Mouse (Mus musculus): ENCODE results near the gene Fasl.

Gene Fasl

DNA sequence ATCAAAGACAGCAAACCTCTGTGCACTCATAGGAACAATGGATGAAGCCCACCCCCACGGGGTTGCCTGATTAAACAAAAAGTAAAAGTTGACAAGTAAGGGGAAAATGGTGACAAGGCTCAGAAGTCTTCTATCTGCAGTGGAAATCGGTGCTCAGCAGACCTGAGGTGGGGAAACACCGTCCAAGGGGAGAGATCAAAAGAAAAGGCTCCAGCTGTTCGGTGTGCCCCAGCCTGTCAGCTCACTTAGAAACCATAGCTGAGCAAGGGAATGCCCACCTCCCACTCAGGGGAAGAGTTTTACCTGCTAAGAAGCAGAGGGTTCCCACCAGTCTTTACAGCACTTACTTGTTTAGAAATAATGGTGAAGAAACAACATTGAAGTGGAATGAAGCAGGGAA, 26.7 kb downstream of the Fasl start:
- no peak for DNase-seq (ENCODE audit: low spot score in 2 of 2)

DNA sequence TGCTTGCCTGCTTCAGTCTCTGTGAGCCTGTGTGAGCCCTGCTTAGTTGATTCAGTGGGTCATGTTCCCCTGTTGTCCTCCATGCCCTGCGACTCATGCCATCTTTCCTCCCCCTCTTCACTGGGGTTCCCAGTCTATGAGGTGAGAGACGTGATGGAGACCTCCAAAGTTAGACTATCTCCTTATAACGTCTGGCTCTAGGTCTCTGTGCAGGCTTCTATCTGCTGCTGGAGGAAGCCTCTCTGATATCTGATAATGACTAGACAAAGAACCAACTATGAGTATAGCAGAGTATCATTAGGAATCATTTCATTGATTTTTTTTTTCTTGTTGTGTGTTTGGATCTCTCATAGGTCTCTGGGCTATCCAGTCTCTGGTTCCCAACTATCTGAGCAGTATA, 31.7 kb downstream of the Fasl start:
- DNase-seq (ENCODE audit: low spot score in 2 of 2) = no peak

DNA sequence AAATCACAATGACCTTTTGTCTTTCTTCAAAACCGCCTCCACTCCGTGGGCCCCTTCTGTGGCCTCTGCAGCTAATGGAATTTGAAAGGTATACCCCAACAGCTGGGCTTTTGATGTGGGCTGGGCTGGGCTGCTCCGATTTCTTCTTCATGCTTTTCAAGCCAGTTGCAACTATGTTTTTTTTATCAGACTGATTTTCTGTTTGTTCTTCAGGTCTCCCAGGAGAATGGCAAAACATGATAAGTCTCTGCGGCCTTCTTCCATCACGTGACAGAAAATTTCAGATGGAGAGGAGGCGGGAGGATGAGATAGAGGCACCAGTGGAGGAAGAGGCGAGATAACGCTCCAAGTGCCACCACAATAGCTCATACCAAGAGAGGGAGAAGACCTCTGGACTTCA, 37.0 kb downstream of the Fasl start:
- DNase-seq (ENCODE audit: low spot score in 2 of 2) = no peak

DNA sequence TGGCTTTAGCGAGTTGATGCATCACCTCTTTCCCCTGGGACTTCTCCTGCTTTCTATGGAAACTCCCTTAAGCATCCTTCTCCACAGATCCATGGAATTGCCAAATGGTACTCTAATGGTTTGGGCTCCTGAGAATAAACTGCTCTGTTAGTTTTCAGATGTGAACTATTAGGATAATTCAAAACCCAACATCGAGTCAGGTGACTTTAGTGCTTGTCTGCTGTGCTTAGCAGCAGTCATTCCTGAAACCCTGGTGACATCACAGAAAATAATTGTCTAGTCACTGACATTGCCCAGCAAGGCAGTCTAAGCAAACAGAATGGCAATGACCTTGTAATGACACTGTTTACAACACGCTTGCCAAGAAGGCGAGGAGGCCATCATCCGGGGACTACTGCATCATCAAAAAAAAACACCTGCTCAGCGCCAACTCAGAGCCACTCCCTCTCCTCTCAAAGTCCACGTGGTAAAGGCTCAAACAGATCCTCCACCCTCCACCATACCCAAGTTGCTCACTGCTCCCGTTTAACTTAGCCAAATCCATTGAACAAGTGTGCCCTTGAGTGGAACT, 37.7 kb downstream of the Fasl start:
- no peak for DNase-seq (ENCODE audit: low spot score in 2 of 2)

DNA sequence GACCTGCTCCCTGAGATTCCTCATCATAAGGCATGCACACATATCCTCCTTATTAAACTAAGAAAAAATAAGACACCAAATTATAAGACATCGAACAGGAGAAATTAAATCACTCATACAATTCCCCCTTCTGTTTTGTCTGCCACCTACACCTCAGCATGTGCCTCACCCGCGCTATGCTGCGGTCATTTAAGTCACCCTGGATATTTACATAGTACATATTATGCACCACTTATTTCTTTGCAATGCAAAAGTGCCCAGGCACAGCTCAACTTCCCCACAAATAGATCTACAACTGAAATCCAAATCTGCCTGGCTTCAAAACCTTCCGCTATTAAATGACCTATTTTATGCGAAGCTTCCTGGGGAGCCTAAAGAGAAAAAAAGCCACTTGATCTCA, 39.6 kb downstream of the Fasl start:
- DNase-seq (ENCODE audit: low spot score in 2 of 2) = no peak

DNA sequence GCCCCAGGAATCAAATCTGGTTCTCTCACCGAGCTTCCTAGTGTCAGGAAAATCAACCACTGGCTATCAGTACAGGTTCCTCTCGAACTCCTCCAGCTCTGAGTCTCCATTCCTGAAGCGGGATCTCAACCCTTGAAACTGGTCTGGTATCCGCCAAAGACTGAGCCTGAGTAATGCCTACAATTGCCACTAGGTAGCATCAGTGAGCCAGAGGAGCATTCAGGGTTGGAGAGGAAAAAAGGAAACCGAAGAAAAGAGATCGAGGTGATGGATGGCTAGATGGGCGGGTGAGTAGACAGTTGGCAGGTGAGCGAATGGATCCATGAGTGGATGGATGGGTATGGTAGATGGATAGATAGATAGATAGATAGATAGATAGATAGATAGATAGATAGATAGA, 40.2 kb downstream of the Fasl start:
- peak; percentile 31 to 67 for DNase-seq (ENCODE audit: low spot score in 2 of 2)

DNA sequence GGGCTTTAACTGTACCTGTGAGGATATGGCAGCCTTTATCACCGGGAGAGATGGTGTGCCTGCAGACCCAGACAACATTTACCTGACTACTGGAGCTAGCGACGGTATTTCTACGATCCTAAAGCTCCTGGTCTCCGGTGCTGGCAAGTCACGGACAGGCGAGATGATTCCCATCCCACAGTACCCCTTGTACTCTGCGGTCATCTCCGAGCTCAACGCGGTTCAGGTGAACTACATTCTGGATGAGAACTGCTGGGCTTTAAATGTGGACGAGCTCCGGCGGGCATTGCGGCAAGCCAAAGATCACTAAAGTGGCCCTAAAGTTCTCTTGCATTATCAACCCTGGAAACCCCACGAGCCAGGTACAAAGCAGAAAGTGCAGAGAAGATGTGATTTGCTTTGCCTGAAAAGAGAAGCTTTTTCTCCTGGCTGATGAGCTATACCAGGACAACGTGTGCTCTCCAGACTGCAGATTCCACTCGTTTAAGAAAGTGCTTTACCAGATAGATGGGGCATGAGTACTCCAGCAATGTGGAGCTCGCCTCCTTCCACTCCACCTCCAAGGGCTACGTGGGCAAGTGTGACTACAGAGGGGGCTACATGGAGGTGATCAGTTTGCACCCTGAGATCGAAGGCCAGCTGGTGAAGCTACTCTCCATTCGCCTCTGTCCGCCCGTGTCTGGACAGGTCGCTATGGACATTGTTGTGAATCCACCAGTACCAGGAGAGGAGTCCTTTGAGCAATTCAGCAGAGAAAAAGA, 41.6 kb downstream of the Fasl start:
- no peak for DNase-seq (ENCODE audit: low spot score in 2 of 2)

DNA sequence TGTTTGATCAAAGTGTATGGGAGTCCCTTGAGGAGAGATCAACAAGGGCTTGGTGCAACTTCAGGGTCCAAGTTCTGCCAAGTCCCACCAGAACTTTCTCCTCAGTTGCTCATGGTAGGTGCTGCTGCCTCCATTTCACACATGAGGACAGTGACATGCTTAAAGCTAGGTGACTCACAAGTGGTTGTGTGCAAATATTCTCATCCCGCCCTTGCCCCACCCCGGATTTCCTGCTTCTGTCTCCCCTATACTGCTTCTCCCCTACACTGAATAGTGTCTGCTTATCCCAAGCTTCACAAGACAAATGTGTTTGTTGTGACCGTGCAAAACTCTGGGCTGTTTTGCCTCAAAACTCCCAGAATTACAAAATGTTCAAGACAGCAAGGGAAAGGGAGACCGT, 43.4 kb downstream of the Fasl start:
- no peak for DNase-seq (ENCODE audit: low spot score in 2 of 2)

DNA sequence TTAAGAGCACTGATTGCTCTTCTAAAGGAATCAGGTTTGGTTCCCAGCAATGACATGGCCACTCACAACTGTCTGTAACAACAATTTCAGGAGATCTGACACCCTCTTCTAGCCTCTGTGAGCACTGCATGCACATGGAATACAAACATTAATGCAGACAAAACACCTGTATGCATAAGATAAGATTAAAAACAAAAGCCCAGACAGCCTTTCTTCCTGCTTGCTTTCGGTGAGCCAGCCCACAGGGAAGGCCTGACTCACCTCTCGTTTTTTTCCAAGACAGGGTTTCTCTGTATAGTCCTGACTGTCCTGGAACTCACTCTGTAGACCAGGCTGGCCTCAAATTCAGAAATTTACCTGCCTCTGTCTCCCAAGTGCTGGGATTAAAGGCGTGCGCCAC, 44.1 kb downstream of the Fasl start:
- no peak for DNase-seq (ENCODE audit: low spot score in 2 of 2)

DNA sequence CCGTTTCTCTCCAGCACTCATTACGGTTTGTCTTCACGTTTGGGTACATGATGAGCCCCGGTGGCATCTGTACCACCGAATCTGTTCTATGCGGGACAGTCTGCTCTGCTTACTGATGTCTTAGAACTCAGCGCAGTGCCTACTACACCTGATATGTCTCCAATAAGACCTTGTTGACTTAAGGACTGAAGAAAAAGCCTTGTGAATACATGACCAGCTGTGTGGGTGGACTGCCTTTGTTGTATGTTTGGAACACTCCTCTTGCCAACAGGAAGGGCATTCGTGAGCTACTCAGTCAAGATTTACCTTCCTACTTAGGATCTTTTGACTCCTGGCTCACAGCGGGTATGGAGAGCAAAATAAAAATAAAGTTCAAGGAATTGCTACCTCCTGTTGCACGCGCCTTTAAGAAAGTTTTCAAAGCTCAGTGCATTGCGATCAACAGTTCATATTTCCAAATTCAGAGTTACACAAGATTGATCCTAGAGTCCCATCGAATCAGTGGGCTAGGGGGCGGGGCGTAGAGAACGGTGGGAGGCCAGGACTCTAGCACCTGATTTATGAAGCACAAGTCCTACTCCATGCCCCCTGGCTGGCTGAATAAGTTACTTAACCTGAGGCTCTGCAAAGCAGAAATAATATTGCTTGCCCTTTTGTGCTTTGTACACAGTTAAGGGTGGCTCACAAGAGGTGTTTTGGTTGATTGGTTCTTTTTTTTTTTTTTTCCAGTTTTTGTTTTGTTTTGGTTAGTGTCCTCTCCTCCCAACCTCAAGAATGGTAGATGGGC, 45.6 kb downstream of the Fasl start:
- no peak for DNase-seq (ENCODE audit: low spot score in 2 of 2)

DNA sequence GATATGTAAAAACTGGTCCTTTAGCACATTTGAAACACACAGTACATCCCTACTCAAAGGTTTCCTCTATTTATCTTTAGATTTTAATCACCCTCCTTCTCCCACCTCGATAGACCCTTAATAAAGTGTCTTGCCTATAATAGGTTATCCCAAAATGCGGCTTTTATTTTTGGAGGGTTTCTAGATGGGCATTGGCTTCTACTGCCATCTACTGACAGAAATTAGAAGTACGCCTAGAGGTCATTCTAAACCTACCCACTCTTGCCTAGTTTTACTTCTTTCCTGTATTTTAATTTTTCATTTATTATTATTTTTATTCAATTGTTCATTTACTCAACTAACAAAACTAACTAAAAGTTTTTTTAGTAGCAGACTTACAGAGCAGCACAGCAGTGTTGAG, 51.4 kb downstream of the Fasl start:
- no peak for DNase-seq (ENCODE audit: low spot score in 2 of 2)

DNA sequence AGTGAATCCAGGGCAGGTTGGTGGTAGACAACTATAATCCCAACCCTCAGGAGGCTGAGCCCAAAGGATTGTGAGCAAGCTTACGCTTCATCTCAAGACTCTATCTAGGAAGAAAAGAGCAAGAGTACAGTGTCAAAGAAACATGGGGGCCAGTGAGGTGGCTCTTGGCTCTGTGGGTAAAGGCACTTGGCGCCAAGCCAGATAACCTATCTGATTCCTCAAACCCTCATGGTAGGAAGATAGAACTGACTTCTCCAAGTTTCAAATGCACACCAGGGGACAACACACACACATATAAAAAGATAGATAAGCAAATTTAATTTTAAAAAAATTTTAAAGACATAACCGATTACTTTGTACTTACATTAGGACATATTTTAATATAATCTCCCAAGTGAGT, 52.0 kb downstream of the Fasl start:
- DNase-seq (ENCODE audit: low spot score in 2 of 2) = no peak

DNA sequence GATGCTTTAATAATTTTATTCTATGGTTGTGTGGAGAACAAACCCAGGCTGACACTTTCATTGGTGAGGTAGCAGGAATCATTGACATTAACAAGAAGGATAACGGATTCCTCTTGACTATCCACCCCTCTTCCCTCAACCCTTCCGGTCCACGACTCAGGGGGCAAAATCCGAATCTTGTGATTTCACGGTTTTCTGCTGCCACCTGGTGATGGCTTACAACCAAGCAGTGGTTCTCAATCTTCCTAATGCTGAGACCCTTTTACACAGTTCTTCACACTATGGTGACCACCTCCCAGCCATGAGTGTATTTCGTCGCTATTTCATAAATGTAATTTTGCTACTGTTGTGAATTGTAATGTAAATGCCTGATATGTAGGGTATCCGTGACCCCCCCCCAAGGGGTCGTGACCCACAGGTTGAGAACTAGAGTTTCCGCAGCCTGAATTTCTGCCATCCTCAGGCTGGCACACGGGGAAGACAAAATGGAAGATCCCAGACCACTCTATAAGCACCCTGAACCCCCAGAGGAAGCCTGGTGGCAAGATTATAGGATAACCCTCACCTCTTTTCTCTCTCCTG, 52.7 kb downstream of the Fasl start:
- DNase-seq (ENCODE audit: low spot score in 2 of 2) = peak in 1 of 2 experiments; percentile 39

DNA sequence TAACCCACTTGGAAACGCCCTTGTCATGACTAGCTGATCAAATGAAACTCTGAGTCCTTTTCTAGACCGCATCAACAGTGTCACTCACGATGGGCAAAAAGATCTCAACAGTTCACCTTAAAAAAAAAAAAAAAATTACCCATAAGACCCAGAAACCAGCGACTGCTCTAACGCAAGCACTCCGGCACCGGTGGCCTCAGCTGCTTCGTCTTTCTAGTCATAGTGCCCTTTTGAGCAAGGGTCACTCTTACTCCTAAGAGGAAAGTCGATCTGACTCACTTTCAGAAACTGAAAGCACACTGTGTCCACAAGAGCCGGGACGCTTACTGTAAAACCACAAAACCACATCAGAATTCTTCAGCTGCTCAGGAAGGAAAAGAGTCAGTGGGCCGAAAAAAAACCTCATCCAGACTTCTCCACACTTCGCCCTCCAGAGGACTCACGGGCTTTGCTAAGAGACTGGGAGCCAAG, 53.5 kb downstream of the Fasl start:
- no peak for DNase-seq (ENCODE audit: low spot score in 2 of 2)

DNA sequence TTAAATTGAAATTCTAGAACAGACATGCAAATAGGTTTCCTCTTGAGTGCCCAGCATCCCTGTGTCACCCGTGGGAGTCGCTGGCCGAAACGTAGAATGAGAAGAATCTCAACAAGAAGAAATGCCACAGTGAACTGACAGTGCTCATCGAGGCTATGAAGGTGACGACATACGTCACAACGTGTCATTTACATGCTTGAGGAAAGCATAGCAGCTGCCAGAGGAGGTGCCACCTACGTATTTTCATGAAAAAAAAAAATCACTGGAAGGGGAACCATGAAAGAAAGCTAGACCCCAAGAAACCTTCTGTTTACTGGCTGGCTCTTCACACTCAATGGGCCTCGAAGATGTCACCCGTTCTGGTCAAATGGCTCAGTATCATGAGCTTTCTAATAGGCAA, 54.0 kb downstream of the Fasl start:
- DNase-seq (ENCODE audit: low spot score in 2 of 2) = no peak
